8 mouse cellular contexts compared by ENCODE assay signal in the genomic region with DNA sequence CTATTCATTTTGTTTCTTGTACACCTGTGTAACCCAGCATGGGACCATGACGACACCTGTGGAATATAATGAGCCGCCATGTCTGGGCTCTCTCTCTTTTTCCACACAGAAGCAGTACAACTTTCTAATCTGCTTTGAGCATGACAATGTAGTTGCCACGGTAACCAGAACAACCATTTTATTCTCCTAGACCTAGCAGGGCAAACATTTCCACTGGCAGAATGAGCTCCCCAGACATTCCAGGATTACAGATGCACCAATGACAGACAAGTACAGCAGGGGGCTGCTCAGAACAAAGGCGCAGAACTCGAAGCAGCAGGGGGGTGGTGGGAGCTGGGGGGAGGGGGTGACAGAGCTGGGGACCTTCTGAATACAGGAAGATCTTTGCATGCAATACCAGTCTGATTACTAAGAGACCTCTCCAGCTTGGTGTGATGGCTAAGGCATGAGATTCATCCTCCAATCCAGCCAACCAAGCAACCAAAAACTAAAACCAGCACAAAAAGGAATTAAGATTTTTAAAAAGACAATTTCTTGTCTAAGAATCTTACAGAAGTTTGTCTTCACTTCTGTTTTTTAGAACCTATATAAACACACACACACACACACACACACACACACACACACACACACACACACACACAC.
A peak's percentile ranks its signal among the peaks of the same experiment; 100 is the strongest.
DNase-seq lines count a peak whose midpoint lies in the region; ATAC-seq and TF ChIP-seq lines count a peak whose summit lies in the region.

No protein-coding gene starts in this region.

- peak; percentile 62; the same call in 1 of the 2 replicates for ATAC-seq in limb, embryonic 14.5 days (ENCODE audit: low FRiP score, low read depth)
- peak; percentile 93 for ATAC-seq in forebrain, embryonic 12.5 days (ENCODE audit: low FRiP score)
- no peak for ATAC-seq in monocyte, adult 5-6 weeks (replicated peaks; ENCODE audit: insufficient number of reproducible peaks, low FRiP score, low TSS enrichment, poor library complexity, severe bottlenecking)
- no peak for ATAC-seq in CD4-positive, CD25-positive, alpha-beta regulatory T cell, adult 4 months

- H3K9ac ChIP-seq in limb, embryonic 14.5 days (ENCODE audit: low read depth, low read length, severe bottlenecking): no peak overlapping the region
- H3K9ac ChIP-seq in forebrain, embryonic 12.5 days: no peak overlapping the region

- H3K36me3 ChIP-seq in limb, embryonic 14.5 days (ENCODE audit: control insufficient read depth, insufficient read depth, low read length): no peaks in the 10 kb centered on the region
- no peaks in the 10 kb centered on the region for H3K36me3 ChIP-seq in limb, embryonic 10.5 days
- no peaks in the 10 kb centered on the region for H3K36me3 ChIP-seq in forebrain, embryonic 12.5 days (replicated peaks)

- no peak overlapping the region for H3K4me2 ChIP-seq in limb, embryonic 14.5 days (replicated peaks; ENCODE audit: low read depth, low read length, severe bottlenecking)
- peak overlapping the region; percentile 26 for H3K4me2 ChIP-seq in forebrain, embryonic 12.5 days

- no peaks in the 10 kb centered on the region for H3K9me3 ChIP-seq in limb, embryonic 14.5 days (ENCODE audit: control insufficient read depth, low read length)
- H3K9me3 ChIP-seq in limb, embryonic 10.5 days (replicated peaks): no peaks in the 10 kb centered on the region
- H3K9me3 ChIP-seq in forebrain, embryonic 12.5 days: no peaks in the 10 kb centered on the region

- DNase-seq in limb, embryonic 14.5 days (ENCODE audit: low spot score): peak; percentile 42
- DNase-seq in limb, embryonic 10.5 days (ENCODE audit: low spot score): no peak
- DNase-seq in mesoderm, embryonic 11.5 days (ENCODE audit: low read depth, low spot score): peak; percentile 71
- DNase-seq in retina, postnatal 7 days (ENCODE audit: low read depth, low spot score): peak; percentile 1
- DNase-seq in heart, adult 11 months: no peak

- no peaks in the 10 kb centered on the region for H3K27me3 ChIP-seq in limb, embryonic 14.5 days (ENCODE audit: control insufficient read depth, insufficient read depth, low read length)
- no peaks in the 10 kb centered on the region for H3K27me3 ChIP-seq in limb, embryonic 10.5 days (ENCODE audit: low read depth, poor library complexity, severe bottlenecking)
- H3K27me3 ChIP-seq in forebrain, embryonic 12.5 days: no peaks in the 10 kb centered on the region

- 42% methylated on average over 5 of the region's 5 CpGs for WGBS in limb, embryonic 14.5 days
- 41% methylated on average over 5 of the region's 5 CpGs for WGBS in limb, embryonic 10.5 days
- WGBS in forebrain, embryonic 12.5 days: 6% methylated on average over 5 of the region's 5 CpGs

- no peak overlapping the region for H3K4me3 ChIP-seq in limb, embryonic 14.5 days (replicated peaks; ENCODE audit: low read length)
- no peak overlapping the region for H3K4me3 ChIP-seq in limb, embryonic 10.5 days
- H3K4me3 ChIP-seq in forebrain, embryonic 12.5 days (replicated peaks): no peak overlapping the region

- H3K4me1 ChIP-seq in limb, embryonic 14.5 days (ENCODE audit: control insufficient read depth, insufficient read depth, low read length): no peaks in the 10 kb centered on the region
- peaks cover 7% of the 10 kb centered on the region for H3K4me1 ChIP-seq in limb, embryonic 10.5 days
- peaks cover 21% of the 10 kb centered on the region for H3K4me1 ChIP-seq in forebrain, embryonic 12.5 days

- no peak for TF ChIP-seq POLR2A in limb, embryonic 14.5 days (IDR thresholded peaks at IDR 0.05; ENCODE audit: borderline replicate concordance, extremely low read depth, insufficient read depth, insufficient read length)

- H3K27ac ChIP-seq in limb, embryonic 14.5 days (replicated peaks; ENCODE audit: low read depth, low read length): no peak overlapping the region
- H3K27ac ChIP-seq in limb, embryonic 10.5 days: no peak overlapping the region
- peak overlapping the region; percentile 82 for H3K27ac ChIP-seq in forebrain, embryonic 12.5 days

Comparison
In these comparisons a context has a peak if more than half of its experiments do, and no peak if none do; other contexts are left out.
1. DNase-seq: peak in limb, embryonic 14.5 days (single experiment), mesoderm, embryonic 11.5 days (single experiment) and retina, postnatal 7 days (single experiment); none in limb, embryonic 10.5 days (single experiment) and heart, adult 11 months (single experiment).
2. ATAC-seq: peak in limb, embryonic 14.5 days (single experiment) and forebrain, embryonic 12.5 days (single experiment); none in monocyte, adult 5-6 weeks (single experiment) and CD4-positive, CD25-positive, alpha-beta regulatory T cell, adult 4 months (single experiment).